Mouse (Mus musculus) midbrain, embryonic 15.5 days (tissue): ENCODE measurements around the gene Nkpd1. TPM values are rescaled to one million over a fixed set of nuclear protein-coding genes. Genes with fewer than 3 reads are reported as not detected.

Source experiments
- ATAC-seq: fragments of 200-750 bp; cut with Nextera tagmentation; replicated peaks from 2 replicates; pipeline ENCODE4 v1.8.0; 2017; ENCODE audit warnings: moderate TSS enrichment
- H3K27ac ChIP-seq: fragments of 300-500 bp; sonication (generic); 2 replicates; pipeline ENCODE4 v1.5.1; 2015; ENCODE audit warnings: mild to moderate bottlenecking, inconsistent platforms
- H3K27me3 ChIP-seq: fragments of 300-500 bp; sonication (generic); replicated peaks from 2 replicates; pipeline ENCODE4 v1.6.1; 2015; ENCODE audit warnings: inconsistent platforms
- H3K36me3 ChIP-seq: fragments of 300-500 bp; sonication (generic); replicated peaks from 2 replicates; pipeline ENCODE4 v1.6.1; 2015; ENCODE audit warnings: inconsistent platforms
- H3K4me1 ChIP-seq: fragments of 300-500 bp; sonication (generic); 2 replicates; pipeline ENCODE4 v1.6.1; 2015; ENCODE audit warnings: inconsistent platforms
- H3K4me2 ChIP-seq: fragments of 300-500 bp; sonication (generic); 2 replicates; pipeline ENCODE4 v1.6.1; 2015; ENCODE audit warnings: inconsistent platforms, mild to moderate bottlenecking, moderate library complexity
- H3K4me3 ChIP-seq: fragments of 300-500 bp; sonication (generic); 2 replicates; pipeline ENCODE4 v1.5.1; 2015; ENCODE audit warnings: mild to moderate bottlenecking, inconsistent platforms
- H3K9ac ChIP-seq: fragments of 300-500 bp; sonication (generic); 2 replicates; pipeline ENCODE4 v1.6.1; 2015; ENCODE audit warnings: mild to moderate bottlenecking, inconsistent platforms
- H3K9me3 ChIP-seq: fragments of 300-500 bp; sonication (generic); 2 replicates; pipeline ENCODE4 v1.6.1; 2016; ENCODE audit warnings: inconsistent platforms
- WGBS: fragments of 180-500 bp; shearing (Covaris S2); methylation state at CpG from one replicate; pipeline ENCODE4 v1.1.7; 2015; ENCODE audit warnings: mixed read lengths; 5-methylcytosine and 5-hydroxymethylcytosine counted together
- polyA plus RNA-seq: library from polyadenylated mRNA; unstranded; fragments of >200 nt; fragmentation: Nextera tagmentation; extraction: Ambion mirVana; gene quantifications from 2 replicates; pipeline ENCODE4 v1.2.1, GENCODE M21; 2015

Gene Nkpd1
- polyA plus RNA-seq, 1 experiment from 2014 or later, result 0.74 TPM

DNA sequence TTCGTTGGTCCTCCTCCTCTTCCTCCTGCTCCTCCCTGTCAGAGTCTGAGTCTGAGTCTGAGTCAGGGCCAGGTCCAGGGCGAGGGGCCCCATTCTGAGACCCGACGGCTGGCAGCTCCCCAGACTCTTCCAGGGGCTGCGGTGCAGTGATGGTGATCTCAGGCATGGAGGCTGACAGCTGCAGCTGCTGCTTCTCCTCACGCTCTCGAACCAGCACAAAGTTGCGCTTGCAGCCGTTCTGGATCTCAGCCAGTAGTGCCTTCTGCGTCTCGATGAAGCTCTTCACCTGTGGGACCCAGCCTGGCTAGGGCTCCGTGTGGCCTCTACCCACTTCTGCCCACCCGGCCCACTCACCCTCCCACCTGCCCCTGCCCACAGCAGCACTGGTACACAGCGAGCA, 14.6 kb downstream of the Nkpd1 start:
- Histone ChIP-seq H3K27me3 (no peaks in the 10 kb centered on the region), H3K4me1 (no peaks in the 10 kb centered on the region), H3K36me3 (peaks cover 29% of the 10 kb centered on the region; the same call in 1 of the 2 replicates), H3K9ac (no peak overlapping the region), H3K9me3 (no peaks in the 10 kb centered on the region), H3K27ac (no peak overlapping the region), H3K4me3 (no peak overlapping the region), H3K4me2 (no peak overlapping the region)
- WGBS, result 88% methylated on average over 14 of the region's 14 CpGs
- no peak for ATAC-seq

GRCm38 (mm10) chr7:19534676-19535075, 17.0 kb downstream of the Nkpd1 start:
- H3K4me3 ChIP-seq, result no peak overlapping the region
- H3K4me1 ChIP-seq, result peaks cover 3% of the 10 kb centered on the region; the same call in 1 of the 2 replicates
- H3K27me3 ChIP-seq, result no peaks in the 10 kb centered on the region
- no peak overlapping the region for H3K9ac ChIP-seq
- no peak overlapping the region for H3K4me2 ChIP-seq
- H3K9me3 ChIP-seq, result no peaks in the 10 kb centered on the region
- H3K36me3 ChIP-seq, result peaks cover 29% of the 10 kb centered on the region; the same call in 1 of the 2 replicates
- ATAC-seq, result no peak
- H3K27ac ChIP-seq, result no peak overlapping the region
- WGBS, result 94% methylated on average over 10 of the region's 10 CpGs

DNA sequence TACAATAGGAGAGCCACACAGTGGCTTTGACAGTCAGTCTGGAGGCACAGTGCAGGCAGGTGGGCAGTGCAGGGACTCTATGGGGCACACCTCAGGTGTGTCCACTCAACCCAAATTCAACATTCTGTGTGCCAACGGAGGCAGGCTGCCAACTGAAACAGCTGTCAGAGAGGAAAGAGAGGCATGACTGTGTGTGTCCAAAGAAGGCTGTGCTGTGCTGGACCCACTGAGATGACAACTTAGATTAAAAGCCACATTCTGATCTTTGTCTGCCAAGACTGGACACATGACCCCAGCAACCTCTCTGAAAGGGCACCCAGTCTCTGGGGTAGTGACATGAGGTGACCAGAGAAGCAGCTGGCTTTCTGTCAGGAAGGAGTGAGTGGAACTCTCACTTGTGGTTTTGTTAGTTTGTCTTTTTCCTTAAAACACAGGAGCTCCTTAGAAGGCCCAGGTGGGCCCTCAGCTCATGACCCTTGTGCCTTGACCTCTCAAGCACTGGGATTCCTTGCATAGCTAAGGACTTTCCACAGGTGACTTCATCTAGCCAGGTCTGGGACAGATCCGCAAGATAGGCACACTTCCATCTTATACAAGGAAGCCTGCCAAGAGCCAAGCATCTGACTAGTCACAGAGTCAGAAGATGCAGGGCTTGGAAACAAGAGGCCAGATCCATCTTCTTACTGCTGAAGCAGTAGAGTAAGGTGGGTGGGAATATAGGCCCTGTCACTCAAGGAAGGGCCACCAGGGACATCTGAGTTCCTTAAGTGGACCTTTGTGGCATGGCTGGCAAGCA, 23.3 kb downstream of the Nkpd1 start:
- no peak overlapping the region for H3K27ac ChIP-seq
- H3K9me3 ChIP-seq, result no peaks in the 10 kb centered on the region
- no peak for ATAC-seq
- peaks cover 21% of the 10 kb centered on the region for H3K4me1 ChIP-seq
- H3K4me2 ChIP-seq, result no peak overlapping the region
- H3K9ac ChIP-seq, result no peak overlapping the region
- no peak overlapping the region for H3K4me3 ChIP-seq
- H3K36me3 ChIP-seq, result no peaks in the 10 kb centered on the region
- 93% methylated on average over 2 of the region's 2 CpGs for WGBS
- H3K27me3 ChIP-seq, result no peaks in the 10 kb centered on the region

DNA sequence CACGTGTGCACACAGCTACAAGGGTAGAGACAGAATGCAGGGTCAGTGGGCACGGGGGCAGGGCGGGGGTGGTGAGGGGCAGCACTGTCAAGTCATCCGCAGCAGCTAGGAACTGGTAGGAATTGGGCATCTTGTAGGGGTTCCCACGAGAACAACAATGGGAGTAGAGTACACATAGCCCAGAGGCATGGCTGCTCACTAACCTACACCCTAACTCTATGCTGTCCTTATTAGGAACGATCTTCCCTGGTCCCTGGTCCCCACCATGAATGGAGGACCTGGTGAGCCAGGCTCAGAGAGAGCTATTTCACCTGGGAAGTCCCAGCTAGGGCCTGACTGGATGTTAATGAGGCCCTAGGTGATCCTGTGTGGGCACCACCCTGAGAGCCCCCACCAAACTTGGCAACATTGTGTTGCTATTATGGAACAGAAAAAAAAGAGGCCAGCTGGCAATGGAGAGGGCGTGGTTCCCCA, 24.1 kb downstream of the Nkpd1 start:
- H3K36me3 ChIP-seq, result no peaks in the 10 kb centered on the region
- H3K4me2 ChIP-seq, result no peak overlapping the region
- 58% methylated on average over 7 of the region's 7 CpGs for WGBS
- H3K4me1 ChIP-seq, result peaks cover 21% of the 10 kb centered on the region
- no peaks in the 10 kb centered on the region for H3K9me3 ChIP-seq
- no peaks in the 10 kb centered on the region for H3K27me3 ChIP-seq
- no peak overlapping the region for H3K4me3 ChIP-seq
- peak; percentile 24; the same call in 1 of the 2 replicates for ATAC-seq
- no peak overlapping the region for H3K9ac ChIP-seq
- H3K27ac ChIP-seq, result no peak overlapping the region

- ATAC-seq, result peak; percentile 59
- Histone ChIP-seq H3K9me3 (no peaks in the 10 kb centered on the region), H3K4me3 (no peak overlapping the region), H3K4me1 (peaks cover 21% of the 10 kb centered on the region), H3K27me3 (no peaks in the 10 kb centered on the region), H3K9ac (no peak overlapping the region), H3K27ac (no peak overlapping the region), H3K4me2 (no peak overlapping the region), H3K36me3 (no peaks in the 10 kb centered on the region)
- WGBS, result 51% methylated on average over 8 of the region's 8 CpGs
Measured at GRCm38 (mm10) chr7:19542155-19542691, 24.6 kb downstream of the Nkpd1 start.

GRCm38 (mm10) chr7:19543584-19543983, 25.9 kb downstream of the Nkpd1 start:
- Histone ChIP-seq H3K27ac (no peak overlapping the region), H3K4me3 (no peak overlapping the region), H3K36me3 (no peaks in the 10 kb centered on the region), H3K9ac (no peak overlapping the region), H3K27me3 (no peaks in the 10 kb centered on the region), H3K9me3 (no peaks in the 10 kb centered on the region), H3K4me2 (no peak overlapping the region), H3K4me1 (peaks cover 18% of the 10 kb centered on the region)
- no peak for ATAC-seq
- WGBS, result 60% methylated on average over 6 of the region's 6 CpGs

DNA sequence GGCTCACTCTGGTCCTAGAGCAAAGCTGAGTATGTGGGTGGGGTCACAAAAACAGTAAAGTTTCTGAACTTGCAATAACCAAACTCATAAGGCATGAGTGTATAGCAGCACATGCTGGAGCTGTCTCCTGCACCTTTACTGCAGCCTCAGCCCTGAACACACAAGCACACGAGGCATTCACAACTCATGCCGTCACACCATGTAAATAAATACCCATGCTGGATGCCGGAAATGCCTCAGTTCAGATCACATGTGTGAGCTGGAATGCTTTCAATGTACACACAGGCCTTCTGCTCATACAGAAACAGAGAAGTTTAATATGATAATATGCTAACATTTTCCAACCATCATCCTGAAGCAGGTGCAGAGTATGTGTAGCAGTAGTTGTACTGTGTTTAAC, 28.4 kb downstream of the Nkpd1 start:
- WGBS, result 68% methylated on average over 3 of the region's 3 CpGs
- no peak overlapping the region for H3K27ac ChIP-seq
- peaks cover 18% of the 10 kb centered on the region for H3K4me1 ChIP-seq
- H3K4me3 ChIP-seq, result no peak overlapping the region
- H3K27me3 ChIP-seq, result no peaks in the 10 kb centered on the region
- H3K9ac ChIP-seq, result no peak overlapping the region
- H3K4me2 ChIP-seq, result no peak overlapping the region
- H3K9me3 ChIP-seq, result no peaks in the 10 kb centered on the region
- H3K36me3 ChIP-seq, result no peaks in the 10 kb centered on the region
- ATAC-seq, result no peak

DNA sequence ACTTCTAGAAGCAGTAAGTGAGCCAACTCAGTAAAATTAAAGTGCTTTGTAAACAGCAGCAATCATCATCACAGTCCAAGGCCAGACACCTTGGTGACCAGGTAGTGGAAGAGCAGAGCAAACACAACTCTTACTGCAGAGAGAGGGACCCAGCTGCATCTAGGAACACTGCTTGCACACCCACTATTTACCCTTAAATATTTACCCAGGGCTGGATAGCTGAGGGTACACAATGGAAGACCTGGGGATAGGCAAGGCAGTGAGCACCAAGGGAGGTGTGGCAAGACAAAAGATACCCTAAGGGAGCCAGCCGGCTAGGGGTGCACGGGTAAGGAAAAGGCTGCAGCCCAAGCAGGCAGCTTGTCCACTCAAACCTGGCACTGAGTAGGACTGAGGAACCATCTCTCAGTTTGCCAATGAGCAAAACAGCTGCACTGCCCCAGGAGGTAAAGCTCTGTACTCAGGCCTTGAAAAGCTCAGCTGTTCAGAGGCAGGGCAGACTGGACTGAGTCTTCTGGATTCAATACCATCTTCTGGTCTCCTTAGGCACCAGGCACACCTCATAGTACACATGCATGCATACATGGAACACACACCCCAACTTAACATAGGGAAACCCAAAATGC, 29.8 kb downstream of the Nkpd1 start:
- ATAC-seq, result no peak

GRCm38 (mm10) chr7:19549394-19549793, 31.8 kb downstream of the Nkpd1 start:
- Histone ChIP-seq H3K9ac (no peak overlapping the region), H3K4me1 (no peaks in the 10 kb centered on the region; the same call in 1 of the 2 replicates), H3K4me2 (no peak overlapping the region), H3K27ac (no peak overlapping the region), H3K27me3 (no peaks in the 10 kb centered on the region), H3K36me3 (no peaks in the 10 kb centered on the region), H3K9me3 (no peaks in the 10 kb centered on the region), H3K4me3 (no peak overlapping the region)
- ATAC-seq, result no peak
- WGBS, result 92% methylated on average over 10 of the region's 10 CpGs

More for the DNA sequence above, 29.8 kb downstream of the Nkpd1 start:
- H3K9me3 ChIP-seq, result no peaks in the 10 kb centered on the region
- no peaks in the 10 kb centered on the region for H3K36me3 ChIP-seq
- peaks cover 5% of the 10 kb centered on the region for H3K4me1 ChIP-seq
- H3K4me3 ChIP-seq, result no peak overlapping the region
- no peak overlapping the region for H3K9ac ChIP-seq
- 71% methylated on average over 2 of the region's 2 CpGs for WGBS
- H3K27ac ChIP-seq, result no peak overlapping the region
- no peak overlapping the region for H3K4me2 ChIP-seq
- H3K27me3 ChIP-seq, result no peaks in the 10 kb centered on the region

DNA sequence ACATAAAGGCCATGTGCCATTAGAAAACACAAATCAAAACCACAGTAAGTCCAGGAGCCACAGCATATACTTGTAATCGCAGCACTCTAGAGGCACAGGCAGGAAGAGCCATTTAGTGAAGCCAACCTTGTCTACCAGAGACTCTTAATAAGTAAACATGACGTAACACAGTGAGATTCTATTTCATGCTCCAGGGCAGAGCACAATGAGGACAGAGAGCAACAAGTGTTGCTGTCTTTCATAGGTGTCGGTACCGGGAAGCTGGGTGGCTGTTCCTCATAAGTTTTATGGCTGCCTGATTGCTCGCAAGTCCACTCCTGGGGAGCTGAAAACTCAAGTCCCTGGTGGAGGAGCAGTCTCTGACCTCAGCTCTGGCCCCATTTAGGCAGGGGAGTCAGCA, 34.0 kb downstream of the Nkpd1 start:
- Histone ChIP-seq H3K9ac (no peak overlapping the region), H3K9me3 (no peaks in the 10 kb centered on the region), H3K27me3 (no peaks in the 10 kb centered on the region), H3K27ac (no peak overlapping the region), H3K4me1 (no peaks in the 10 kb centered on the region; the same call in 1 of the 2 replicates), H3K4me2 (no peak overlapping the region), H3K4me3 (no peak overlapping the region), H3K36me3 (no peaks in the 10 kb centered on the region)
- 85% methylated on average over 5 of the region's 5 CpGs for whole genome bisulfite sequencing
- no peak for ATAC-seq

DNA sequence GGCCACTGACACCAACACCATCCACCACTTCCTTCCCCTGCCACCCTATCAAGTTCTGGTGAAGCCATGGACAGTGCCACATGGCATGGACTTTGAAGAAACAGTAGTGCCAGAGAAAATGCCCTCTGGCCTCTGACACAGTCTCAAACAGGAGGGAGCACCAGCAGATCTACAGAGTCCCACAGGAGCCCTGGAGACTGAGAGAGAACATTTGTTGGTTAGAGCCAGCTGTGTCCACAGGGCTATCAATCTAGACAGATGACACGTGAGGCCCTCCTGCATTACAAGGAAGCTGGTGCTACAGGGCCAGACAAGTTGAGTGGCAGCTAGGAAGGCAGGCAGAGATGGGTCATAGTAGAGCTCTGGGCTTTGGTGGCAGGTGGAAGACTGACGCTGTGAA, 34.8 kb downstream of the Nkpd1 start:
- no peak overlapping the region for H3K27ac ChIP-seq
- no peak for ATAC-seq
- WGBS, result 83% methylated on average over 2 of the region's 2 CpGs
- H3K4me3 ChIP-seq, result no peak overlapping the region
- H3K36me3 ChIP-seq, result no peaks in the 10 kb centered on the region
- H3K27me3 ChIP-seq, result no peaks in the 10 kb centered on the region
- no peak overlapping the region for H3K9ac ChIP-seq
- H3K9me3 ChIP-seq, result no peaks in the 10 kb centered on the region
- H3K4me2 ChIP-seq, result no peak overlapping the region
- peaks cover 8% of the 10 kb centered on the region for H3K4me1 ChIP-seq

- Histone ChIP-seq H3K36me3 (no peaks in the 10 kb centered on the region), H3K4me2 (no peak overlapping the region)
- no peak for ATAC-seq
Measured at GRCm38 (mm10) chr7:19554168-19554567, 36.5 kb downstream of the Nkpd1 start.

More at GRCm38 (mm10) chr7:19554168-19554567, 36.5 kb downstream of the Nkpd1 start:
- Histone ChIP-seq H3K27ac (no peak overlapping the region), H3K9me3 (no peaks in the 10 kb centered on the region), H3K4me3 (no peak overlapping the region), H3K27me3 (no peaks in the 10 kb centered on the region), H3K4me1 (peaks cover 25% of the 10 kb centered on the region), H3K9ac (no peak overlapping the region)
- WGBS, result 69% methylated on average over 1 of the region's 1 CpGs
